Mouse (Mus musculus) natural killer cell, adult 2 months (primary cell): Measurements from ENCODE around the gene Kcnq1.
A peak's percentile ranks its signal among the peaks of the same experiment; 100 is the strongest.

Experiments used
- DNase-seq, 2 experiments: peaks; one replicate each; pipeline ENCODE4 v3.0.0; 2022; ENCODE audit warnings: low spot score in 2 of 2

Gene Kcnq1

DNA sequence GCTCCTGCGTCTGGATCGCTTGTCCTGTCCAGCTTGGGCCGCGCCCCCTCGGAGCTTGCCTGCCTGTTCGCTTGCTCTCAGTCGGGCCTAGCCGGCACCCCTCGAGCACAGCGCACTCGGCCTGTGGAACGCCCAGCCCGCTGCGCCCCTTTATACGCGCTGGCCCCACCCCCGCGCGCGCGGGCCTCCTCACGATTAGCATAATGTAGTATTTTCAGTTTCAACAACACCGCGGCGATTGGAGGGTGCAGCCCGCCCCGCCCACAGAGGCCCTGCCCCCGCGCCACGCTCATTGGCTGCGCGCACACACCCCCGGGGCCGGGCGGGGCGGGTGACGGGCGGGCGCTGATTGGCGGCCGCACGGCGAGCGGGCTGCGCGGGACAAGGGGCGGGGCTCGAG lies 354.7 kb downstream of the Kcnq1 start, which contains the start of gene Cdkn1c:
TSS of gene Cdkn1c (minus strand) at position 177 of the 400 bp plus-strand sequence.
- peak; percentile 75 to 83 for DNase-seq

DNA sequence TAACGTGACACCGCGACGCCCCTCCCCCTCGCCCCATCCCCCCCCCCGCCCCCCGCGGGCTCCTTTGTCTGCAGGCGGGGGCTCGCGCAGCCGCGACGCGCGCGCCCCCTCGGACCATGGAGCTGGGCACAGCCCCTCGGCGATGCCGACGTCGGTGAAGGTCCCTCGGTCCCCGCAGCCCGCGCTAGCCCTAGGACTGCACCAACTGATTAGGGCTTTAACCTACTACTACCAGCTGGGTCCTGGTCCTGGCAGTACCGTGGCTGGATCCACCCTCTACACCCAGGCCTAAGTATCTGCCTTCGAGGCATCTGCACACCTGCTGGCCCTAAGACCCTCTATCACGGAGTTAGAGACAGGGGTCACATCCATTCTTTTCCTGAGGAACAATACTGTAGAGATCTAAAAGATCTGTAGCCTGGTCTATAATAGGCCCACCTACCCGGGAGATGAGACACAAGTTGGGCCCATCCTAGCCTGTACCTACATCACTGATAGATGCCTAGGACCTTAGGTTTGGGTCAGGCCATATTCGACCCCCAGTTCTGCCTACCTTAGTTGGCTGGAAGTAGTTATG lies 355.2 kb downstream of the Kcnq1 start:
- DNase-seq = no peak

DNA sequence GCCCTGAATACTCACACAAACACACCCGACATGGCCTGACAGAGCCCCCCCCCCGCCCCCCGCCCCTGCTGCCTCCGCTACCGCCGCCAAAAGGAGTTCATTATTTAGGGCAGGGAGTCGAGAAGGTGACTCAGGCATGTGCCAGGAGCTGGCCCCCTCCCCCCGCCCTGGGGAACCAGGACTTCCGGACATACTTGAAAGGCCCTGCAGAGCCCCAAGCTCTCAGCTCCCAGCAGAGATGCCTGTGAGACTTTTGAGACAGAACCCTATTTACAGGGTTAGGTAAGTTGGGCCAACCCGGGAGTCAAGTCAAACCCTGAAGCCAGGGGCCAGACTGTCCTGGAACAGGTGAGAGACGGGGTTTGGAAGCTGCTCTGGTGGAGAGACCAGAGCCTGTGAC lies 355.8 kb downstream of the Kcnq1 start:
- no peak for DNase-seq

DNA sequence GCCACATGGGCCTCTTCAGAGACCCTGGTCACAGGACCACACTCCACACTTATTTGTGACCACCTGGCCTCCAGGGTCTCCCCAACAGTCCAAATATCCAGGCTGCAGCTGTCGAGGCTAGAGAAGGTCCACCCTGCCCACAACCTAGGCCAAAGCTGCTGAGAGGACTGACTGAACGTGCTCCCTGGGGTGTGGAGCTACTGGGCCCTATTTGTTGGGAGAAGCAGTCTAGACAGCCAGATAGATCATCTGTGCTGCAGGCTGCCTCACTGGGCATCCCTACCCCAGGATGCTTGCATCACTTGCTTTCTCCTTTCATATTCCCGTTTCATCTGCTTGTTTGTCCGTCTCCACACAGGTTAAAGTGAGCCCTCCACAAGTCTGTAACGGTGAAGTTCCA lies 356.4 kb downstream of the Kcnq1 start:
- no peak for DNase-seq

DNA sequence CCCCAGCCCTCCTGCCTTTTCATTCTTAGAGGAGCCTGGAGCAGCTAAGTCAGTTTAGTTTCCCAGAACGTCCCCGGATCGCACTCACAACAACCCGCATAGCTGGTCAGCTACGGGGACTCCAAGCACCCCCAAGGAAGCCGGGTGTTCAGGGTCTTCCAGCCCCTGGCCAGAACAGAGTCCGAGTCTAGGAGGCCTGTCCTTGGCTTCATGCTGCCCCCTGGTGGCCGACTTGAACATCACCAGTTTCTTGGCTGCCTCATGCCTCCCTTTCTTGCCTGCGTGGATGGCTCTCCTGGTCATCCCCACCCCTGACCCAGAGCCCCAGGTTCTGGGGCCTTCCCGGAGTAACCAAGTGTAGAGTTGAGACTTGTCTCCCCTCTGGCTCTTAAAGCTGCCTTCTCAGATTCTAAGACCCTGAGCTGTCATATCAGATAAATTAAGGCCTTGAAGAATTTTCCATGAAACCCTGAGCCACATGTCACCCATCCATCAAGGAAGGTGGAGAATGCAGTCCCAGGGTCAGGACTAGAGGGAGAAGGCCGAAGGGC lies 357.8 kb downstream of the Kcnq1 start:
- peak; percentile 49 to 68 for DNase-seq

DNA sequence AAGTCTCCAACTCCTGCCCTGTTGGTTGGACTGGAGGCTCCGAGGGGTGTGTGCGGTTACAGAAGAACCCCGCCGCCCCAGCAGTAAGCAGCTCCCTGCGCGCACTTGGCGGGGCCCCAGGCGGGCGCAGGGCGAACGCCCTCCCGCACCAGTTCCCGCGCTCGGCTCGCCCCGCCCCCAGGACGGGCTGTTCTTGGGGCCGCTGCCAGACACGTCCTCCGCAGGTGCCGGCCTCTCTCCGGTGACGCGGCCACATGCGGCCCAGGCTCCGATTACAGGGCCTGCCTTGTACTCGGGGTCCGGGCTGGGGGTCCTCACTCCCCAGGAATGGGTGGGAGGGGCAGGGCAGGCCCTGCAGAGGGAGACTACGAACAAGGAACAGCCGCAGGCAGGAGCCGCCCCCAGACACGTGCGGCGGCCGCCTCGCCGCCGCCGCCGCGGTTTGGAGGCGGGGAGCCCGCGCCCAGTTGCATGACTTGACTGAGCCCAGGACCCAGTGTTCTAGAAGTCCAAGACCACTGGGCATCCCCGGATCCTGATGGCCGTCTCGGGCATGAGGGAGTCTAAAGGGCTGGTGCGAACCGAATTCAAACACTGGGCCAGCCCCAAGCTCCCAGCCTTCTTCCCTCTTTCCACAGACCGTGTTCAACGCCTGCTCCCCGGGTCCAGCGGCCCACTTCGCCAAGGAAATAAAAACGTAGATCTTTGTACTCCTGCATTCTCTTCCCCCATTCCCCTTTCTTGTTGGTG lies 358.8 kb downstream of the Kcnq1 start:
- DNase-seq = no peak

DNA sequence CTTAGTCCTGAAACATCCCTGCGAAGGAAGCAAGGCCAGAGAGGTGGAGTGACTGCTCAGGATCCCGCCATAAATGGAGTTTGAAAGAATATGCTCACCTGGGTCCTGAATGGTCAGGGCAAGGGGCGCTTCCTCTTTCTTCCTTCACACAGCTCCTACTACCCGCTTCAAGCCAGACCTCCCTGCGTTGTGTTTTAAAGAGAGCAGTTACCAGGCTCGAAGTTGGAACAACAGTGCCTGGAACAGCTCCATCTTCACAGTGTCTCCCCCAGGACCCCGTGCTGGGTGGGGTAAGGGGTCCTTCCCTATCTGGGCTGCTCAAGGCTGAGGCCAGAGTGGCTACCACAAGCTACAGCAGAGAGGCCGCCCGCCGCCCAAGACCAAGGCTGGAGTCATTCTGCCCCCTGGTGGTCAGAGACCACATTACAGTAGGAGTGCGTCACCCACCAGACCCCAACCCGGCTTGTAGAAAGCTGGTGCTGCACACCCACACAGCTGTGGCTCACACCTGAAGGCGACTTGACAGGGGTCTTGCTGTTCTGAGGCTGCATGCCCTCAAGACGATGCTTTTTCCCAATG lies 360.0 kb downstream of the Kcnq1 start:
- peak; percentile 56 to 75 for DNase-seq

DNA sequence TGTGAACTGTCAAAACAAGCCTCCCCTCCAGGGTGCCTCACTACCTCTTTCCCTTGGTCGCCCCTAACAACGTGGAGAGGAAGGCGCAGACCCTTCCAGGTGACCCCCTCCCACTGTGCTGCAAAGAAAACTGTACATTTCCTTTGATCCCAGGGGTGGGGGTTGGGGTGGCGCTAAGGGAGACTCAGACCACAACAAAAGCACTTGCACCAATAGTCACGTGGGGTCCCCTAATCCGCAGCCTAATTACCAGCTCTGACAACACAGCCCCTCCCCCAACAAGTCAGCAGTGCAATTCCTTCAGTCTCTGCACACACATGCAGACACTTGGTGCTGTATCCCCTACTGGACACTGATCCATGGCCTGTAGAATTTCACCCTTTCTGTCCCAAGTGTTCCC lies 361.6 kb downstream of the Kcnq1 start:
- no peak for DNase-seq

DNA sequence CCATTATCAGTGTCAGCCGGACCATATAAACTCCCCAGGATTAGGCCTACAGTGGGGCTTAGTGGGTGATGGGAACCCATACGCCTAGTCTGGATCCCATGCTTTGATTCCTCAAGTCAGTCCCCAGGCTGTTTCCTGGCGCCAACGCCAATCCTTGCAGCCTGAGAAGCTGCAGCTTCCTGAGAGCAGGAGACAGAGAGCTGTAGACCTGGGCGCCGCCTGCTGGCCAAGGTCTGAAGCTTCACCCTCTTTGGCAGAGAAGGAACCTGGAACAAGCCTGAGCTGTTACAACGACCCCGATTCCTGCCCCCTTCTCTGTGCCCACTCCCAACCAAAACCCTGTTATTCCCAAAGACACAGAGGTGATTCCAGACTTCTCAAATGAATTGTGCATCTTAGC lies 363.8 kb downstream of the Kcnq1 start:
- DNase-seq = peak in 1 of 2 experiments; percentile 41

DNA sequence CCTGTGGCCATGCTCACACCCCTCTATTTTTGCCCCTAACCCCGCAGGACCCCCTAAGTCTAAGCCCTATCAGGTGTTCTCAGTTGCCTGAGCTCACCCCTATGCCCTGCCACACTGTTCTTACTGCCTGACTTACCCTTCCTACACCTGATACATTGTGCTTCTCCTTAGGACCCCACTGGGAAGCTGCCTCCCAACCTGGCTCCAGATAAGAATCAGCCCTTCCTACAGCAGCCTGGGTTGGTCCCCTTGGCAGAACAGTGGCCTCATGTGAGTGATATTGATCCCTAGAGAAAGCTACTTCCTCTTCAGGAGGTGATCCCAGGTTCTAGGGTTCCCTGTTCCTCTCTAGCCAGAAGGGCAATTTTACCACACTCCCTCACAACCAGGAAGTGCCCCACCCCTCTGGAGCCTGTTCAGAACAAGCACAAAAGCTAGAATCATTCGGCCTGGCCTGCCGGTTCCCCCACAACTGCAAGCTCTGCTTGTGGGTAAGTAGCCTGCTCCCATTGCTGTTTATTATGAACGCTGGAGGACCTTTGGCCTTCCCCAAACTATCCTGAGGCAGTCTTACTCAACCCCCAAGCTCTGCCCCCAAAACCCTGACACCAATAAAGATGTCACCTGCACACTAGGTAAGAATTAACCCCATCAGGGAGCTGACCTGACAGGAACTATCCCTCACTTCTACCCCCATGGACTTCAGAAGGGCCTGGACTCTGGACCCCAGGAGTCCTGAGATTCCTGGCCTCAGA lies 367.4 kb downstream of the Kcnq1 start, which contains the start of gene Slc22a18:
TSS of gene Slc22a18 (plus strand) at position 390 of the 755 bp plus-strand sequence.
- DNase-seq = no peak

DNA sequence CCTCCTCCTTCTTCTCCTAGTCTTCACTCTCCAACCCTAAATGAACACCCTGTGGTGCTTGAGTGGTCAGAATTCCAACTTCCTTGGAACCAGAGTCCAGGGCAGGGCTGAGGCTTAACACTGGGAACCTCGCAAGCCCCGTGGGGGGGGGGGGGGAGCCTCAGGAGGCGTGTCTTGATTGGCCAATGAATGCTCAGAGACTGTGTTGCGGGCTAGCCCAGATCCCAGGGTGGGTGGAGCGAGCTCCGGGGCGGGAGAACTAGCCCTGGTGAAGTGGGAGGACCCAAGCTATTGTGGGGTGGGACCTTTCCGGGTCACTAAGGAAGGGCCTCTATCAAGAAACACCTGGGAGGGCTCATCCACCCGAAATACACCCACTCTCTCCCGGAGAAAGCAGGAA lies 368.6 kb downstream of the Kcnq1 start:
- DNase-seq = no peak

DNA sequence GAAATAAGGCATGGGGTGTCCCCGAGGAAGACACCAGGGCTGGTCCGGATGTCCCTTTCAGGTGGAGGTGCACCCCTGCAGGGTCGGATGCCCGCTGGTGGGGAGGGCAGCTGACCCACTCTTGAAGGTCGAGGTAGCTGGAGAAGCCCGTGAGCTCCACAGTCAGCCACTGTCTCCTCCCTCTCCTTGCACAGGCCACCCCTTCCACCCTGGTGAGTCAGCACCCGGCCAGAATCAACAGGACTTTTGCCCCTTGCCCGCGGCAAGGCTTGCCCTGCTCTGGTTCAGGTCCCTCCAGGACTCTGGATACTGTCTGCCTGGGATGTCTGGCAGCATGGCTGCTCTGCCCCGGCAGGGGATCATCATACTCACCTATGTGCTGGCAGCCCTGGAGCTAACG lies 369.7 kb downstream of the Kcnq1 start:
- DNase-seq = no peak
